Mouse (Mus musculus) spleen, postnatal 14 days (tissue): ENCODE results near the gene Tkt.
"Not testable (repeated sequence)": the region's sequence is repeated elsewhere in the genome, so short reads cannot be mapped to it uniquely, and the experiment has no call there.

Experiments
- DNase-seq, 2 experiments: peaks; one replicate each; pipeline ENCODE4 v3.0.0; 2021 to 2022; ENCODE audit warnings: low spot score in 2 of 2

Gene Tkt

GRCm38 (mm10) chr14:30548131-30548720 lies at the start of gene Tkt:
Tkt (plus strand) TSS chr14:30548359.
- DNase-seq = no peak

GRCm38 (mm10) chr14:30504990-30505389 lies 43.2 kb upstream of the Tkt start:
- no peak for DNase-seq

- DNase-seq = no peak
These were observed 37.9 kb upstream of the Tkt start for GRCm38 (mm10) chr14:30510214-30510763.

- DNase-seq = no peak
These were observed 35.3 kb upstream of the Tkt start for GRCm38 (mm10) chr14:30512896-30513295.

- DNase-seq = no peak
These were observed 32.0 kb upstream of the Tkt start for GRCm38 (mm10) chr14:30515931-30516723.

- DNase-seq = no peak
These were observed 28.8 kb upstream of the Tkt start for GRCm38 (mm10) chr14:30519323-30519722.

- no peak for DNase-seq
These were observed 24.8 kb upstream of the Tkt start for GRCm38 (mm10) chr14:30523356-30523755.

- DNase-seq = no peak
These were observed 19.8 kb upstream of the Tkt start for GRCm38 (mm10) chr14:30528392-30528791.

- DNase-seq = no peak
These were observed 19.2 kb upstream of the Tkt start for GRCm38 (mm10) chr14:30528961-30529360.

- DNase-seq = no peak
These were observed 18.7 kb upstream of the Tkt start for GRCm38 (mm10) chr14:30529454-30529853.

GRCm38 (mm10) chr14:30530726-30531269 lies 17.4 kb upstream of the Tkt start:
- no peak for DNase-seq

GRCm38 (mm10) chr14:30531431-30531830 lies 16.7 kb upstream of the Tkt start:
- DNase-seq = no peak

- no peak for DNase-seq
These were observed 16.3 kb upstream of the Tkt start for GRCm38 (mm10) chr14:30531896-30532295.

- no peak for DNase-seq
These were observed 14.2 kb upstream of the Tkt start for GRCm38 (mm10) chr14:30533780-30534450.

GRCm38 (mm10) chr14:30541541-30541940 lies 6.6 kb upstream of the Tkt start:
- no peak for DNase-seq

- not testable (repeated sequence) for DNase-seq
These were observed 4.8 kb upstream of the Tkt start for GRCm38 (mm10) chr14:30543331-30543730.

GRCm38 (mm10) chr14:30548965-30549776 lies 1.0 kb downstream of the Tkt start:
- DNase-seq = peak; percentile 95 to 96

- peak in 1 of 2 experiments; percentile 20 for DNase-seq
These were observed 1.6 kb downstream of the Tkt start for GRCm38 (mm10) chr14:30549777-30550149.

GRCm38 (mm10) chr14:30550232-30551070 lies 2.3 kb downstream of the Tkt start:
- DNase-seq = no peak

- DNase-seq = no peak
These were observed 3.4 kb downstream of the Tkt start for GRCm38 (mm10) chr14:30551509-30551908.
